Mouse (Mus musculus): ENCODE results near the gene Gpr161.
"Not testable (repeated sequence)": the region's sequence is repeated elsewhere in the genome, so short reads cannot be mapped to it uniquely, and the experiment has no call there.

Gene Gpr161

GRCm38 (mm10) chr1:165320141-165320934 lies 24.7 kb downstream of the Gpr161 start:
- peak; percentile 14 to 60 for DNase-seq

GRCm38 (mm10) chr1:165321393-165321861 lies 25.8 kb downstream of the Gpr161 start:
- no peak for DNase-seq

DNA sequence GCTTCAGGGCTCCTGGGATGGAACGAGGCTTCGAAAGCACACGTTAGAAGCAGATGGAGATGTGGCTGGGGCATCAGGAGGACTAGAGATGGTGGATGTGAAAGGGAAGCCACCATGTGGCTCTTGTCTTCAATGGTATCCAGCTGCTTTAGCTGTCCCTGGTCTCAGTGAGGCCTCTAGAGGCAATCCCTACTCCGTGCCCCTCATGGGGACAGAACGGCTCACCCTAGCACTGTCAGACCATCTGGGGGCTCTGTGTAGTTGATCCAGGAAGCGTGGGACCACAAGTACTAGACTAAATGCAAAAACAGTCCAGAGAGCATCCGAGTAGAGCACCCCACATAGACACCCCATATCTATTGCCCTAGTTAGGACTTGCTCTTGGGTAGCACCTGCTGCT lies 26.3 kb downstream of the Gpr161 start:
- no peak for DNase-seq

GRCm38 (mm10) chr1:165322934-165323333 lies 27.3 kb downstream of the Gpr161 start:
- DNase-seq: no peak

DNA sequence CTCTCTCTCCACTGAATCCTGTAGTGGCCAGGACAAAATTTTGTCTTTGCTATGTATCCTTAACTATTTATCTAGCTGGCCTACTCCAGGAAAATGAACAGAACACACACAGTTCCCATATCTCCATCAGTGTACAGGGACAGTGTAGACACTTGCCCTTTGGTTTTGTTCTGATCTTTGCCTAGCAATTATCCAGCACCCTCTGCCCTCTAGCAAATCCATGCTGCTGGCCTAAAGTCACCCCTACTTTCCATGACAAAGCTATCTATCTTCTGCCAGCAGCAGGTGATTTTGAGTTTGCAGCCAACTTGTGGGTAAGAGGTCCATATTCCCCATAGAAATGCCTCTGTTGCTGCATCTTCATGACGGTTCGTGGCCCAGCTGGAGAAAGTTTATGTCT lies 31.8 kb downstream of the Gpr161 start:
- DNase-seq: no peak

GRCm38 (mm10) chr1:165327831-165328230 lies 32.2 kb downstream of the Gpr161 start:
- DNase-seq: no peak

DNA sequence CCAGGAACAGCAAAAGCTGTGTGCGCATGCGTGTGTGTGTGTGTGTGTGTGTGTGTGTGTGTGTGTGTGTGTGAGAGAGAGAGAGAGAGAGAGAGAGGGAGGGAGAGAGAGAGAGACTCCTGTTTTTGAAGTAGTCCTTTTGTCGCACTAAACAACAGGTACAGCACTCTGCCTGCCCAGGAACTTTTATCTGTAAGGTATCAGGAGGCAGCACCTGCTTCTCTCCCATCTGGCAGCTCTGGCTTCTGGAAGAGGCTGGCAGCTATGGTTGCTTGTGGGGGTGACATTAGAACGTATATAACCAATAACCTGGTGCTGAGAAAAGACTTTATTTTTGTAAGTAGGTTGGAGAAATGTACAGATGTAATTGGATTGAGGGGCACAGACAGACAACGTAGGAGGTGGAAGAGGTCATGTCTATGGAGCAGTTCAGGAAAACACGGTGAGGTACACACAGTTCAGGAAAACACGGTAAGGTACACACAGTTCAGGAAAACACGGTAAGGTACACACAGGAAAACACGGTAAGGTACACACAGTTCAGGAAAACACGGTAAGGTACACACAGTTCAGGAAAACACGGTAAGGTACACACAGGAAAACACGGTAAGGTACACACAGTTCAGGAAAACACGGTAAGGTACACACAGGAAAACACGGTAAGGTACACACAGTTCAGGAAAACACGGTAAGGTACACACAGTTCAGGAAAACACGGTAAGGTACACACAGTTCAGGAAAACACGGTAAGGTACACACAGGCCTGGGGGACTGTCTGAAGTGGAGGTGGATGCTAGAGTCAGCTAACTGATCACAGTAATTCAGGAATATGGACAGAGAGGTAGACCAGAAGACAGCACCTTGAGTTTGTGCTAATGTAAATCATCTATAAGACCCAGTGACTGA lies 33.0 kb downstream of the Gpr161 start:
- DNase-seq: not testable (repeated sequence)

DNA sequence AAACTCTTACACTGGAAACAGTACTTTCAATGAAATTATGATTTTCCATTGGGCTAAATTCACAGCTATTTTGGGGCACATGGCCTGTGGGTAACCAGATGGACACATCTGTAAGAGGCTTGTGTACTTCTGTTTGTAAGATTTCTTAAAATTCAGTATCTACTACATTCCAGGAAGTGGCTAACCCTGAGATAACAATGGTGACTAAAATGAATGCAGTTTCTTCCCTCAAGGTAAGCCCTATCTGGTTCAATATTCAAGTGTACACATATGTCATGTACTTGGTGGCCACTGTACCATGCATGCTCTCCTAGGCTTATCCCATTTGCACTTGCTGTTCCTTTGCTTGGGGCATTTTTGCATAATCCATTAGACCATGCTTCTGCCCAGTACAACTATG lies 35.3 kb downstream of the Gpr161 start:
- DNase-seq: no peak

- no peak for DNase-seq
Measured at GRCm38 (mm10) chr1:165332797-165333196, 37.2 kb downstream of the Gpr161 start.

DNA sequence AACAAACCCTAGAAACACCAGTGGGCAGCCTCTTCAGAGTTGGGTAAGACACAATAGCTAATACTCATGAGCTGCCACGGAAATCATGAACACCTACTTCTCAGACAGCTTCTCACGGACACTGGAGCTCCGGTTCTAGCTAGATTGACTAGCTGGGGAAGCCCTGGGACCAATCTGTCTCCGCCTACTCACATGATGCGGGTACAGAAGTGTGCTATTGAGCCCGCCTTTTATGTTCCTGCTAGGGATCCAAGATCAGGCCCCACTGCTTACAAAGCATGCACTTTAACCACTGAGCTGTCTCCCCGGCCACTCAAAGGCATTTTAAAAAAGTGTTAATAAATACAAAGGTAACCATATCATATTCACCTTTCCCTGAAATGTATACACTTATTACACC lies 46.5 kb downstream of the Gpr161 start:
- DNase-seq: no peak

GRCm38 (mm10) chr1:165344453-165344852 lies 48.9 kb downstream of the Gpr161 start:
- DNase-seq: no peak

DNA sequence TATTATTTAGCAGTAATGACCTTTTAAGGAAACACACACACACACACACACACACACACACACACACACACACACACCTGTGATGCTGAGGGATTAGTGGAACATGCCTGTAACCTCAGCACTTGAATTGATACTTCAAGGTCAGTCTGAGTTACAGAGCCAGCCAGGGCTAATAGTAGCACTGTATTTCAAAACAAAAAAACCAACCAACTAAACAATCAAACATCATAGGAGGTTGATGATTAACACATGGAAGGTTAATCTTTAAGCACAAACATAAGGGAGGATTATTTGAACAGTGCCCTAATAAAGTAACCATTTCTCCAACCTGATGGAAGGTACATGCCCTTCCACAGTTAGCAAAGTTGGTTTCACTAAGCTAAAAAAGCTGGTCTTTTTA lies 53.0 kb downstream of the Gpr161 start:
- DNase-seq: no peak

DNA sequence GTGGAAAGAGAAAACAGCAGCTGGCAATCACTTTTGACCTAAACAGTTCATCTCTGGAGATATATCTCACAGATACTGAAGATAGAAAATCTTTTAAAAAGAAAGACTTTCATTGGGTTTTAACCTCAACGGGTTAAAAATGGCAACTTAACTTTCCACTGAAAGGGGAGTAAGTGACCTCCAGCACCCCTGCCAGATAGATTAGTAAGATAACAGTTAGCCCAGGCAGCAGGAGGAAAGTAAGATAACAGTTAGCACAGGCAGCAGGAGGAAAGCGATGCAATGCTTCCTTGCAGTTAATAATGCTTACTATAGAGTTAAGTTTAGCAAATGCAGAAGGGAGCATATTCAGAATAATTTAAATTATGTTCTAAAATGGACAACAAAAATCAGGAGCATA lies 60.8 kb downstream of the Gpr161 start:
- DNase-seq: no peak

GRCm38 (mm10) chr1:165363271-165363670 lies 67.7 kb downstream of the Gpr161 start:
- DNase-seq: no peak

GRCm38 (mm10) chr1:165365057-165365456 lies 69.5 kb downstream of the Gpr161 start:
- no peak for DNase-seq

DNA sequence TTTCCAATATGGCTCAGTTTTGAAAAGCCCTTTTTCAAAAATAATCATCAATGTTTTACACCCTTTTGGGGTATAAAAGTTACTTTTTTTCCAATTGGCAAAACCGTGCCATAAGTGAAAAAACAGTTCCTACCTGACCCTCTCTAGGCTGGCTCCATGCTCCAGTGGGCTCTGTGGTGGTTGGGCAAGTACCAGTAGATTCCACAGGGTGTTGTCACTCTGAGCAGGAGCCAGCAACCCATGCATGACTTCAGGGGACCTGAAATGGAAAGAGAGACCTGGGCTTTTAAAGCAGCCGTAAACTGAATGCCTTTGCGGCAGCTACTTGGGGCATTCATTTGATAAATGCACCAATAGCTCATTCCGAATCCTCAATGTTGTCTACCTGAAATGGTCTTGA lies 75.4 kb downstream of the Gpr161 start:
- no peak for DNase-seq

GRCm38 (mm10) chr1:165373839-165374238 lies 78.2 kb downstream of the Gpr161 start:
- DNase-seq: no peak

Data from spleen, adult 18-20 months (tissue).